Mouse (Mus musculus): ENCODE measurements around the gene Prrt2. TPM values are rescaled to one million over a fixed set of nuclear protein-coding genes. Genes with fewer than 3 reads are reported as not detected.

Prrt2 gene
- 18.9 and 21.9 TPM in 2 replicates for polyA plus RNA-seq (2015; fragmentation: Nextera tagmentation; extraction: Ambion mirVana)

DNA sequence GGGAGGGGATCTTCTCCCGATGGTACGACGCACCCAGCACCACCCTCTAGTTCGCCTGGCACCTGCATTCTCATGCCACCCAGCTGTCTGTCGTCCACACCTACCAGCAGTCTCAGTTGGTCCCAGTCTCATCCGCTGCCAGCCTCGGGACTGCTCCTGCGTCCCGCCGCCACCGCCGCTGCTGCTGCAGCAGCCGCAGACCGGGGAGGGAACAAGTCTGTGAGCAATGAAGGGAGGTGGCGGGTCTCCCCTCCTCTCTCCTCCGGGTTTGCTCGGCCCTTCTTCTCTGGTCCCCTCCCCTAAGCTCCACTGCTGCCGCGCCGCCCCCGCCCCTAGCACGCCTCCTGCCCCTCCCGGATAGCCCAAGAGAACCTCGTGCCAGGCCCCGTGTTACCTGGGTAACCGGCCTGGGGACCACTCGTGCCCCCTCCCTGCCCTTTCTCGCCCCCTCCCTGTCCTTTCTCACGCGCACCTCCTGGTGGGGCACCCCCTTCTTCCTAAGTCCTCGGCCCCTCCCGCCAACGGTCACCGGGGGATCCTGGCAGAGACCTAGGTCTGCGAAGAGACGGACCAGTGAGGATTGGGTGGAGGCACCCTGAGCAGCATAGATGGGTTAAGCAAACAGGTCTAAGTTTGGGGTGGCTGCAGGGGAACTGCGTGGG lies at the start of gene Prrt2, which contains the start of gene Gm42742:
Gene Prrt2 (minus strand): TSS at position 311 of the 662 bp plus-strand sequence.
Gene Gm42742 (minus strand): TSS at position 197 of the 662 bp plus-strand sequence.
- Histone ChIP-seq H3K27me3 (no peaks in the 10 kb centered on the region), H3K9ac (peak within 1 kb of the TSS; percentile 57), H3K36me3 (peaks cover 23% of the 10 kb centered on the region), H3K4me2 (replicated peaks) (peak within 1 kb of the TSS; percentile 89), H3K27ac (replicated peaks) (peak within 1 kb of the TSS; percentile 95), H3K9me3 (replicated peaks) (no peaks in the 10 kb centered on the region), H3K4me1 (peaks cover 81% of the 10 kb centered on the region), H3K4me3 (replicated peaks) (peak within 1 kb of the TSS; percentile 66)
- ATAC-seq (ENCODE audit: insufficient number of reproducible peaks, low FRiP score, low TSS enrichment, low read depth) = peak; percentile 59
- WGBS = under 1% methylated on average over 37 of the region's 37 CpGs

DNA sequence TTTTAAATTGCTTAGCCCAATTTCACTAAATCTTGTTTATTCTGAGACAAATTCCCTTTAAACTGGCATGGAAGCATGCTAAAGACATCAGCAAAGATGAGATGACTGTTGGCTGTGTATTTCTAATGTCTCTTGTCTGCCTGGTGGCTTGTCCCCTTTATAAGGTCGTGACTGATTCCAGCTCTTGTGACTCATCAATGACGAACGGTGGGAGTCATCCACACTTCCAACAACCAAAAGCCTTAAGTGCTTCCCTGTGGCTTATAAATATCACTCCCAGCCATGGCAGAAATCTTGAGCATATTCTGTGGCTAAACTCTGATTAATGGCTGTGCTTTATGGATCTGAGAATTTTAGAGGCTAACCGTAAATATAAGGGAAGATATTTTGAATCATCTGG lies 45.3 kb upstream of the Prrt2 start:
- no peak overlapping the region for H3K4me2 ChIP-seq (replicated peaks)
- H3K36me3 ChIP-seq = no peaks in the 10 kb centered on the region
- no peaks in the 10 kb centered on the region for H3K9me3 ChIP-seq (replicated peaks)
- WGBS = 75% methylated on average over 4 of the region's 4 CpGs
- ATAC-seq (ENCODE audit: insufficient number of reproducible peaks, low FRiP score, low TSS enrichment, low read depth) = no peak
- H3K27ac ChIP-seq (replicated peaks) = no peak overlapping the region
- H3K9ac ChIP-seq = no peak overlapping the region
- H3K27me3 ChIP-seq = no peaks in the 10 kb centered on the region; the same call in 1 of the 2 replicates
- H3K4me3 ChIP-seq (replicated peaks) = no peak overlapping the region
- H3K4me1 ChIP-seq = no peaks in the 10 kb centered on the region

DNA sequence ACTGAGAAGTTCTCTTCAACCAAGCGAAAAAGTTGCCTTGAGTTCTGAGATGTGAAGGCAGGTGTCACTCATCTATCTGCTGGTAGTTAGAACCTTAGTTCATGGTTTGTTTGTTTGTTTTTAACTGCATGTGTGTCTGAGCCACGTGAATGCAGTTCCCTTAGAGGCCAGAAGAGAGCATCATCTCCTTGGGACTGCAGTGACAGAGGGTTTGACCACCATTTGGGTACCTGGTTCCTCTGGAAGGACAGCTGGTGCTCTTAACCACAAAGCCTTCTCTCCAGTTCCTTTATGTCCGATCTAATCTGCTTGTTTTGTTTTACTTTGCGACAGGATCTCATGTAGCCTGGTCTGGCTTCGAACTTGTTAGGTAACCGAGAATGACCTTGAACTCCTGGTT lies 44.5 kb upstream of the Prrt2 start:
- Histone ChIP-seq H3K27ac (replicated peaks) (no peak overlapping the region), H3K4me3 (replicated peaks) (no peak overlapping the region), H3K9me3 (replicated peaks) (no peaks in the 10 kb centered on the region), H3K9ac (no peak overlapping the region), H3K4me1 (no peaks in the 10 kb centered on the region), H3K27me3 (no peaks in the 10 kb centered on the region; the same call in 1 of the 2 replicates), H3K4me2 (replicated peaks) (no peak overlapping the region), H3K36me3 (no peaks in the 10 kb centered on the region)
- no peak for ATAC-seq (ENCODE audit: insufficient number of reproducible peaks, low FRiP score, low TSS enrichment, low read depth)
- WGBS = 84% methylated on average over 6 of the region's 6 CpGs

DNA sequence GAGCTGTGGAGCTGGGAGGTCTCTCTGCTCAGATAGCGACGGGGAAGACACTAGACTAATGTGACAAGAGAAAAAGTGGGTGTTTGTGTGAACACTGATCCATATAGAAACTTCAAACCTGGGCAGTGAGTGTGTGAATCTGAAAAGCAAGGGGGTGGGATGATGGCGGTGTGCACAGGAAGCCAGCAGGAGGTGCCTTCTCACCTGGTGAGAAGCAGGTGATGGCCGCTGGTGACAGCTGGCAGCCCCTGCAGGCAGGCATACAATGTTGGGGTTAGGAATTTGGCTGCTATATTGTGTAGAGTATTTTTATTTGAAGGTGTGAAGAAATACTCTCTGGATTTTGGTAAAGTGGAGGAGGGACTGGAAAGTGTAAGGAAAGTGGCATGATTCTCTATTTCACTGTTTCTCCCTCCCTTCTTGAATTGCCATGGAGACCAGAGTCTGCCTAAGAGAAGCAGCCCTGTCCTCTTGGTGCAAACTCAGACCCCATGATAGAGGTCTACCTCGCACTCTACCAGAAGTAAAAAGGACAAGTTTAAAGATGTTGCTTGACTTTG lies 34.1 kb upstream of the Prrt2 start:
- 74% methylated on average over 5 of the region's 5 CpGs for WGBS
- Histone ChIP-seq H3K4me2 (replicated peaks) (no peak overlapping the region), H3K4me1 (no peaks in the 10 kb centered on the region), H3K36me3 (no peaks in the 10 kb centered on the region), H3K27me3 (peaks cover 4% of the 10 kb centered on the region; the same call in 1 of the 2 replicates), H3K27ac (replicated peaks) (no peak overlapping the region), H3K4me3 (replicated peaks) (no peak overlapping the region), H3K9me3 (replicated peaks) (no peaks in the 10 kb centered on the region), H3K9ac (no peak overlapping the region)
- ATAC-seq (ENCODE audit: insufficient number of reproducible peaks, low FRiP score, low TSS enrichment, low read depth) = no peak

DNA sequence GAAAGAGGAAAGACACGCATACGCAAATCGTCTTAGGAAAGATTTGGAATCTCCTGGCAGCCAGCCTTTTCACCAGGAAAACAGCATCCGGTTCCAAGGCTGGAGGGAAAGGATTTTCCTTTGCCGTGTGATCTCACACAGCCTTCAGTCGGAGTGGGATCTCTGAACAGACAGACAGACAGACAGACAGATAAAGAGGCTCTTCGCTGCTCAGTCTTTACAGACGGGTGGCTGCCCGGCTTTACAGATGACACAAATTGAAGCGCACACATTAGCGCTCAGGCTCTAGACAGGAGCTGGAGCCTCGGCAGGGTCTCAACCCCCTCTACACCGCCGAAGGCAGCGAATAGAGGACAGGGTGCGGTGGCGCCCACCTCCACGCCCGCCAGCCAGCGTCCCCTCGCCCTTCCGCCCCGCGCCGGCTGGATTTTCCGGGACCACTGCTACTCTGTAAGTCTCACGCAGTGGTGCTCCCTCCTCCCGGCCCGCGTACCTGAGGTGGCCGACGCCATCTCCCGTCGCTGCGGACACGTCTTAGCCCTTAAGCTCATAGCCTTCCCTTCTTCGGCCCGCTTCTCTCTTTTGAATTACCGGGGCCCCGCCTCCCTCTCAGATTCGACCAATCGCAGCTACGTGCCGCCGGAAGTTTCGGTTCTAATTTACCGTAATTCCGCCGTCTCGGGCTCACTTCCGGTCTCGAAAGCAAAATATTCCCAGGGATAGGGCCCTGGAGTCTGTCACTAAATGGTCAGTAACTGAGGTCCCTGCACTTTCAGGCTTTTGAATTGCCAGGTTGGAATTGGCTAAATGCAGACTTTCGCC lies 21.1 kb upstream of the Prrt2 start, which contains the start of gene Kif22:
Gene Kif22 (minus strand): TSS at position 621 of the 822 bp plus-strand sequence.
- no peaks in the 10 kb centered on the region for H3K27me3 ChIP-seq
- H3K9ac ChIP-seq = peak within 1 kb of the TSS; percentile 67
- H3K4me3 ChIP-seq (replicated peaks) = peak within 1 kb of the TSS; percentile 70
- under 1% methylated on average over 53 of the region's 53 CpGs for WGBS
- peaks cover 22% of the 10 kb centered on the region for H3K4me1 ChIP-seq
- H3K27ac ChIP-seq (replicated peaks) = peak within 1 kb of the TSS; percentile 63
- H3K36me3 ChIP-seq = peaks cover 11% of the 10 kb centered on the region; the same call in 1 of the 2 replicates
- H3K9me3 ChIP-seq (replicated peaks) = no peaks in the 10 kb centered on the region
- H3K4me2 ChIP-seq (replicated peaks) = peak within 1 kb of the TSS; percentile 82
- ATAC-seq (ENCODE audit: insufficient number of reproducible peaks, low FRiP score, low TSS enrichment, low read depth) = peak; percentile 85

DNA sequence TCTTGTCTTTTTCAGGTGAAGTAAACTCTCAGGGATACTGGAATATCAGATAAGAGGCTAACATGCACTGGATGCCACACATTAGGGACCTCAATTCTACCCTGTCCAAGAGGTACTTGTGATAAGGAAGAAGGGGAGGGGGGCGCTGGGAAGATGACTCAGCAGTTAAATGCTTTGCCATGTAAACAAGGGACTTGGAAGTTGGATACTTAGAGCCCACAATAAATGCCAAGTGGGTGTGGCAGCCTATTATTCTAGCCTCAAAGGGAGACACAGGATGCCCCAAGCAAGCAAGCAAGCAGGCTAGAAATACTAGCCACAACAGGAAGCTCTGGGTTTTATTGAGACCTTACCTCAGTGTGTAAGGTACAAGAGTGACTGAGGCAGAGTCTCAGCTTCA lies 10.2 kb upstream of the Prrt2 start:
- H3K9ac ChIP-seq = no peak overlapping the region
- no peak for ATAC-seq (ENCODE audit: insufficient number of reproducible peaks, low FRiP score, low TSS enrichment, low read depth)
- H3K36me3 ChIP-seq = peaks cover 63% of the 10 kb centered on the region

DNA sequence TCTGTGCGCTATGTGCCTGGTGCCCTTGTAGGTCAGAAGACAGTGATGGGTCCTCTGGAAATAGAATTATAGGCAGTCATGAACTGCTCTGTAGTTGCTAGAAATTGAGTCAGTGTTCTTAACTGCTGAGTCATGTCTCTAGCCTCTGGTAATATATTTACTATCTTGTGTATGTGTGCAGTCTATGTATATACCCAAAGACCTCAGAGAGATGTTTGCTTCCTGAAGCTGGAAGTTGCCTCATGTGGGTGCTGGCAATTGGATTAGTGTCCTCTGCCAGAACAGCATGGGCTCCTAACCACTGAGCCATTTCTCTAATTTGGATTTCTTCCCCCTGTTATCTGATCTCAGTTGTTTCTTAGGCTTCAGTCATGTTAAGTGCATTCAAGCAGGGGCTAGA lies 9.2 kb upstream of the Prrt2 start:
- Histone ChIP-seq H3K9ac (no peak overlapping the region), H3K9me3 (replicated peaks) (no peaks in the 10 kb centered on the region), H3K4me1 (peaks cover 9% of the 10 kb centered on the region), H3K36me3 (peaks cover 58% of the 10 kb centered on the region), H3K4me2 (replicated peaks) (no peak overlapping the region), H3K27ac (replicated peaks) (no peak overlapping the region), H3K4me3 (replicated peaks) (no peak overlapping the region), H3K27me3 (no peaks in the 10 kb centered on the region)
- no peak for ATAC-seq (ENCODE audit: insufficient number of reproducible peaks, low FRiP score, low TSS enrichment, low read depth)
- 100% methylated on average over 1 of the region's 1 CpGs for WGBS

More for the DNA sequence above, 10.2 kb upstream of the Prrt2 start:
- peaks cover 9% of the 10 kb centered on the region for H3K4me1 ChIP-seq
- 79% methylated on average over 1 of the region's 1 CpGs for WGBS
- H3K4me2 ChIP-seq (replicated peaks) = no peak overlapping the region
- H3K27ac ChIP-seq (replicated peaks) = no peak overlapping the region
- H3K27me3 ChIP-seq = no peaks in the 10 kb centered on the region
- no peak overlapping the region for H3K4me3 ChIP-seq (replicated peaks)
- no peaks in the 10 kb centered on the region for H3K9me3 ChIP-seq (replicated peaks)

DNA sequence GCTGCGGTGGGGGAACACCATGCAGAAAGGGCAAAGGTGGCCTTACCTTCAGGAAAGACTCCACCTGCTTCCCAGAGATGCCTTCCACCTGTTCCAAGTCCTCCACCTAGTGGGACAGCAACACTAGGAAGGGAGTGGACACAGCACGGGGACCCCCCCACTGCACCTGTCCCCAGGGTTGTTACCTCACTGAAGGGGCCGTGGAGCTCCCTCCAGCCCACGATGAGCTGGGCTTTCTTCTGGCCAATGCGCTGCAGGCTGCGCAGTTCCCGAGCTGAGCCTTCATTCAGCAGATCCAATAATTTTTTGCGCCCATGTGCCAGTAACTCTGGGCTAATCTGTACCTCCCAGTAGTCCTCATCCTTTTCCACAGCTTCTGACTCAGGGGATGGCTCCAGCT lies 6.9 kb upstream of the Prrt2 start:
- ATAC-seq (ENCODE audit: insufficient number of reproducible peaks, low FRiP score, low TSS enrichment, low read depth) = no peak
- H3K4me1 ChIP-seq = peaks cover 31% of the 10 kb centered on the region
- H3K36me3 ChIP-seq = peaks cover 50% of the 10 kb centered on the region
- peak overlapping the region; percentile 70 for H3K4me2 ChIP-seq (replicated peaks)
- H3K9ac ChIP-seq = peak overlapping the region; percentile 39
- H3K4me3 ChIP-seq (replicated peaks) = peak overlapping the region; percentile 85
- peak overlapping the region; percentile 98 for H3K27ac ChIP-seq (replicated peaks)
- no peaks in the 10 kb centered on the region for H3K27me3 ChIP-seq
- no peaks in the 10 kb centered on the region for H3K9me3 ChIP-seq (replicated peaks)
- 62% methylated on average over 8 of the region's 8 CpGs for whole genome bisulfite sequencing

DNA sequence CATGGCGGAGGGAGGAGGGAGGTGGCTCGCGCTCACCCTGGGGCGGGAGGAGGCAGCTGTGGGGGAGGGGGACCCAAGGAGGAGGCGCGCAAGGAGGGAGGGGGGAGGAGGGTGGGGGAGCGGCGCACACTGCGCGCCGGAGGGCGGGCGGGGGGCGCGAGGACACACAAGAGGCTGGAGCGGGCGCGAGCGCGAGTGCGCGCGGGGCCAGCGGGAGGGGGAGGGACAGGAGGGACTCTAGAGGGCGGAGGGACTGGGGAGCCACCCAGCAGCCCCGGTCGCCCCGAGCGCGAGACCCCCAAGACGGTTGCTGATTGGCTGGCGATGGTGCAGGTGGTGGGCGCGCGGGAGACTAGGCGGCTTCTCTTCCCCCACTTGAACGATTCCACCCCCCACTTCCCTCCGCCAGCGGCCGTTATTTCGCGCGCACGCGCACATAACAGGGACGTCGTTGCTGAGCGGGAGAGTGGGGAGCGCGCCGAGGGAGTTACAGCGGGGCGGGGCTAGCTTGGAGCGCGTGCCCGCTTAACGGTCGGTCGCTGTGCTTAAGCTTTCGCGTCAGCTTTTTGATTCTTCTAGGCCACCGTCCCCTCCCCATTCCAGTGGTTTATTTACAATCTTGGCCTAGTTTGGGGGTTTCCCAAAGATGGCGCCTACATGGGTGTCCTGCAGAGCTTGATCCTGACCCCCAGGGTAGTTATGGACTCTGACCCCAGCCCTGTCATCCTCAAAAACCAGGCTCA lies 6.1 kb upstream of the Prrt2 start, which contains the start of gene Maz:
Gene Maz (minus strand): TSS at position 54 of the 743 bp plus-strand sequence.
- WGBS = 1% methylated on average over 60 of the region's 63 CpGs
- Histone ChIP-seq H3K27ac (replicated peaks) (peak within 1 kb of the TSS; percentile 98), H3K4me3 (replicated peaks) (peak within 1 kb of the TSS; percentile 85), H3K9me3 (replicated peaks) (no peaks in the 10 kb centered on the region), H3K27me3 (no peaks in the 10 kb centered on the region), H3K4me2 (replicated peaks) (peak within 1 kb of the TSS; percentile 70), H3K4me1 (peaks cover 38% of the 10 kb centered on the region), H3K9ac (peak within 1 kb of the TSS; percentile 96), H3K36me3 (peaks cover 50% of the 10 kb centered on the region)
- peak; percentile 93 for ATAC-seq (ENCODE audit: insufficient number of reproducible peaks, low FRiP score, low TSS enrichment, low read depth)

DNA sequence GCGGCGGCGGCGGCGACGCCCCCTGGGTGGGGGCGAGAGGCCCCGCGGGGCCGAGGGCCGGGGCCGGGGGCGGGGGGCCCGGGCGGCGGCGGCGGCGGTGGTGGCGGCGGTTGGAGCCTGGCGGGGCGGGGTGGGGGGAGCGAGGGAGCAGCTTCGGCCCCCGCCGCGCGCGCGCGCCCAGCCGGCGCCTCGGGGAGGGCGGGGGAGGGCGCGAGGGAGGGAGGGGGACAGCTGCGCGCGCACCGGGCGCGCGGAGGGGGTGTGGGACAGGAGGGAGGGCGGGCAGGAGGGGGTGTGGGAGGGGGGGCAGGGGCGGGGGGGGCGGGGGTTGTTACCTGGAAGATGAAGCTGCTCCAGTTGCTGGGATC lies 5.6 kb upstream of the Prrt2 start:
- Histone ChIP-seq H3K27me3 (no peaks in the 10 kb centered on the region), H3K9me3 (replicated peaks) (no peaks in the 10 kb centered on the region), H3K27ac (replicated peaks) (peak overlapping the region; percentile 98), H3K36me3 (peaks cover 49% of the 10 kb centered on the region), H3K4me2 (replicated peaks) (peak overlapping the region; percentile 70), H3K4me3 (replicated peaks) (peak overlapping the region; percentile 85), H3K9ac (peak overlapping the region; percentile 96), H3K4me1 (peaks cover 44% of the 10 kb centered on the region)
- no CpG with 5 or more reads among the region's 48 CpGs for WGBS
- peak; percentile 22 for ATAC-seq (ENCODE audit: insufficient number of reproducible peaks, low FRiP score, low TSS enrichment, low read depth)

All from embryonic facial prominence, embryonic 15.5 days (tissue).